Mouse (Mus musculus) CH12.LX (cell line): ENCODE measurements around the gene Sepsecs. TPM values are rescaled to one million over a fixed set of nuclear protein-coding genes. Genes with fewer than 3 reads are reported as not detected.

ENCODE experiments used
- DNase-seq: peaks from one replicate; pipeline ENCODE4 v3.0.0-alpha.2; 2013; ENCODE audit errors: extremely low read depth
- H3K27ac ChIP-seq: 2 replicates; pipeline ENCODE4 v1.5.1; 2012; ENCODE audit warnings: low read depth, mild to moderate bottlenecking, control low read depth, moderate library complexity; ENCODE audit not compliant: insufficient read depth
- H3K27me3 ChIP-seq: replicated peaks from 2 replicates; pipeline ENCODE3; 2012; ENCODE audit warnings: inconsistent platforms
- H3K36me3 ChIP-seq, 2 experiments: replicated peaks in 1 of 2; 2 replicates each; pipeline versions ENCODE3 to v1.6.1; 2012; ENCODE audit warnings: inconsistent platforms in 1 of 2, low read length in 1 of 2, mild to moderate bottlenecking in 1 of 2, mixed read lengths in 1 of 2, moderate library complexity in 1 of 2; ENCODE audit not compliant: control insufficient read depth in 1 of 2, insufficient read depth in 1 of 2
- H3K4me1 ChIP-seq, 2 experiments: 2 replicates each; pipeline ENCODE4 v1.6.1; 2012; ENCODE audit warnings: inconsistent platforms in 1 of 2, moderate library complexity in 1 of 2; ENCODE audit not compliant: insufficient read depth in 2 of 2, control insufficient read depth in 1 of 2
- H3K4me2 ChIP-seq: 2 replicates; pipeline ENCODE4 v1.6.1; 2012; ENCODE audit warnings: low read depth, mild to moderate bottlenecking, control low read depth; ENCODE audit not compliant: poor library complexity, insufficient read depth, severe bottlenecking
- H3K4me3 ChIP-seq, 3 experiments: fragments of 150-350 bp in 1 of 3; sonication (generic) in 1 of 3; replicated peaks in 1 of 3; 2 replicates each; pipeline versions ENCODE3 to v1.5.1; 2011 to 2012; ENCODE audit warnings: low read depth in 2 of 3, low read length in 2 of 3, mild to moderate bottlenecking in 2 of 3, moderate library complexity in 2 of 3, control low read depth in 1 of 3, improper control_type of control experiment in 1 of 3, inconsistent platforms in 1 of 3, mixed read lengths in 1 of 3; ENCODE audit not compliant: poor library complexity in 1 of 3
- H3K79me2 ChIP-seq: replicated peaks from 2 replicates; pipeline ENCODE4 v1.6.1; 2012; ENCODE audit warnings: mild to moderate bottlenecking, moderate library complexity; ENCODE audit not compliant: control insufficient read depth, poor library complexity, insufficient read depth, severe bottlenecking; ENCODE audit errors: extremely low read depth
- H3K9ac ChIP-seq: 2 replicates; pipeline ENCODE4 v1.6.1; 2012; ENCODE audit warnings: low read depth, mild to moderate bottlenecking, control low read depth, moderate library complexity; ENCODE audit not compliant: insufficient read depth
- H3K9me3 ChIP-seq: replicated peaks from 2 replicates; pipeline ENCODE3; 2012; ENCODE audit warnings: low read length, inconsistent platforms, mixed read lengths
- BHLHE40 ChIP-seq: IDR thresholded peaks from 2 replicates; pipeline ENCODE4 v1.6.1; 2011; ENCODE audit warnings: mild to moderate bottlenecking, low read depth, low read length, improper control_type of control experiment
- CHD2 ChIP-seq: IDR thresholded peaks from 2 replicates; pipeline ENCODE4 v1.6.1; 2011; ENCODE audit warnings: low read length, improper control_type of control experiment
- CTCF ChIP-seq, 2 experiments: IDR thresholded peaks in 1 of 2; conservative IDR thresholded peaks in 1 of 2; 2 replicates each; pipeline ENCODE4 v1.5.1; 2011 to 2012; ENCODE audit warnings: low read depth in 2 of 2, low read length in 2 of 2, improper control_type of control experiment in 1 of 2, inconsistent platforms in 1 of 2, mild to moderate bottlenecking in 1 of 2, moderate library complexity in 1 of 2
- E2F4 ChIP-seq: IDR thresholded peaks from 2 replicates; pipeline ENCODE4 v1.6.1; 2011; ENCODE audit warnings: low read depth, low read length, improper control_type of control experiment; ENCODE audit not compliant: insufficient replicate concordance
- ELF1 ChIP-seq: IDR thresholded peaks from 2 replicates; pipeline ENCODE4 v1.6.1; 2014; ENCODE audit warnings: low read depth, mild to moderate bottlenecking, inconsistent platforms, low read length, improper control_type of control experiment
- EP300 ChIP-seq: IDR thresholded peaks from 2 replicates; pipeline ENCODE4 v1.6.1; 2011; ENCODE audit warnings: low read length, improper control_type of control experiment
- GABPA ChIP-seq: IDR thresholded peaks from 2 replicates; pipeline ENCODE4 v1.6.1; 2012; ENCODE audit warnings: low read depth, low read length, improper control_type of control experiment, inconsistent platforms; ENCODE audit not compliant: insufficient replicate concordance
- HCFC1 ChIP-seq: IDR thresholded peaks from 2 replicates; pipeline ENCODE4 v1.6.1; 2012; ENCODE audit warnings: low read depth, mild to moderate bottlenecking, inconsistent platforms, low read length, improper control_type of control experiment
- KAT2A ChIP-seq: IDR thresholded peaks from 2 replicates; pipeline ENCODE4 v1.6.1; 2012; ENCODE audit warnings: low read length, improper control_type of control experiment, inconsistent platforms; ENCODE audit not compliant: insufficient replicate concordance
- MAX ChIP-seq: IDR thresholded peaks from 2 replicates; pipeline ENCODE4 v1.6.1; 2011; ENCODE audit warnings: low read length, improper control_type of control experiment
- MEF2A ChIP-seq: IDR thresholded peaks from 2 replicates; pipeline ENCODE4 v1.6.1; 2014; ENCODE audit warnings: low read depth, mild to moderate bottlenecking, inconsistent platforms, low read length, improper control_type of control experiment, borderline replicate concordance
- MXI1 ChIP-seq: IDR thresholded peaks from 2 replicates; pipeline ENCODE4 v1.6.1; 2011; ENCODE audit warnings: mild to moderate bottlenecking, low read depth, low read length, improper control_type of control experiment
- NELFE ChIP-seq: IDR thresholded peaks from 2 replicates; pipeline ENCODE4 v1.6.1; 2011; ENCODE audit warnings: low read depth, low read length, improper control_type of control experiment
- NRF1 ChIP-seq: IDR thresholded peaks from 2 replicates; pipeline ENCODE4 v1.6.1; 2014; ENCODE audit warnings: low read depth, mild to moderate bottlenecking, inconsistent platforms, low read length, improper control_type of control experiment, moderate library complexity
- PAX5 ChIP-seq: IDR thresholded peaks from 2 replicates; pipeline ENCODE4 v1.6.1; 2012; ENCODE audit warnings: low read length, inconsistent platforms, mixed read lengths
- POLR2A ChIP-seq: IDR thresholded peaks from 2 replicates; pipeline ENCODE4 v1.6.1; 2011; ENCODE audit warnings: low read depth, mild to moderate bottlenecking, improper control_type of control experiment, low read length
- POLR2AphosphoS2 ChIP-seq: IDR thresholded peaks from 2 replicates; pipeline ENCODE4 v1.6.1; 2011; ENCODE audit warnings: low read depth, low read length, improper control_type of control experiment
- RCOR1 ChIP-seq: conservative IDR thresholded peaks from 2 replicates; pipeline ENCODE4 v1.6.1; 2012; ENCODE audit warnings: low read depth, mild to moderate bottlenecking, inconsistent platforms, low read length, improper control_type of control experiment
- SIN3A ChIP-seq: IDR thresholded peaks from 2 replicates; pipeline ENCODE4 v1.6.1; 2012; ENCODE audit warnings: low read length, improper control_type of control experiment, inconsistent platforms
- SMC3 ChIP-seq: IDR thresholded peaks from 2 replicates; pipeline ENCODE4 v1.6.1; 2011; ENCODE audit warnings: low read depth, low read length, improper control_type of control experiment
- TCF12 ChIP-seq: IDR thresholded peaks from 2 replicates; pipeline ENCODE4 v1.6.1; 2014; ENCODE audit warnings: low read depth, mild to moderate bottlenecking, inconsistent platforms, low read length, improper control_type of control experiment
- USF1 ChIP-seq: IDR thresholded peaks from 2 replicates; pipeline ENCODE4 v1.6.1; 2014; ENCODE audit warnings: low read depth, mild to moderate bottlenecking, inconsistent platforms, low read length, improper control_type of control experiment
- USF2 ChIP-seq: conservative IDR thresholded peaks from 2 replicates; pipeline ENCODE4 v1.6.1; 2011; ENCODE audit warnings: low read depth, low read length, improper control_type of control experiment
- ZC3H11A ChIP-seq: IDR thresholded peaks from 2 replicates; pipeline ENCODE4 v1.6.1; 2012; ENCODE audit warnings: low read depth, mild to moderate bottlenecking, inconsistent platforms, low read length, improper control_type of control experiment
- ZNF384 ChIP-seq: IDR thresholded peaks from 2 replicates; pipeline ENCODE4 v1.6.1; 2012; ENCODE audit warnings: low read depth, low read length, improper control_type of control experiment, inconsistent platforms
- dilution Hi-C: fragments of 300-500 bp; cut with MboI; formaldehyde crosslinking; loops from 2 replicates; pipeline ENCODE4 v1.14.3; 2020; ENCODE audit warnings: low sequenced_read_pairs; ENCODE audit not compliant: extremely low pct_unique_long_range_greater_than_20kb, extremely low pct_ligation_motif_present
- in situ Hi-C: fragments of 300-500 bp; cut with MboI; formaldehyde crosslinking; loops from 3 replicates; pipeline ENCODE4 v1.14.3; 2019; ENCODE audit warnings: low sequenced_read_pairs, low pct_ligation_motif_present, low pct_unique_long_range_greater_than_20kb, mixed read lengths
- polyA plus RNA-seq: library from polyadenylated mRNA; unstranded; fragments of >175 nt; gene quantifications from 2 replicates; pipeline ENCODE4 v1.2.1, GENCODE M21; 2012; ENCODE audit warnings: low read depth; ENCODE audit not compliant: insufficient read length
- total RNA-seq, 2 experiments: library from RNA; depleted of rRNA; stranded (reverse); fragments of 300-350 nt in 1 of 2; fragments of >200 nt in 1 of 2; gene quantifications; 2 replicates each; pipeline ENCODE4 v1.2.3; 2012 to 2014

The Sepsecs gene
- total and polyA plus RNA-seq, 3 experiments: 9.1 to 10.8 (median 9.3) TPM

- in situ Hi-C loops: no loop called here
Measured at GRCm38 (mm10) chr5:52615421-52615820, 54.1 kb downstream of the Sepsecs start.

GRCm38 (mm10) chr5:52614686-52615085 lies 54.8 kb downstream of the Sepsecs start:
- in situ Hi-C loops (no loop called here), dilution Hi-C loops (no loop called here)
- TF ChIP-seq POLR2A: no peak
- TF ChIP-seq ZC3H11A: no peak
- TF ChIP-seq CHD2: no peak
- TF ChIP-seq MEF2A: no peak
- no peak for TF ChIP-seq NRF1
- no peak for TF ChIP-seq ZNF384
- TF ChIP-seq RCOR1: no peak
- no peak for TF ChIP-seq USF1
- Histone ChIP-seq H3K27ac (no peak overlapping the region), H3K79me2 (no peaks in the 10 kb centered on the region), H3K27me3 (no peaks in the 10 kb centered on the region), H3K9ac (no peak overlapping the region), H3K4me2 (no peak overlapping the region), H3K4me1 (peaks cover 0 to 8% of the 10 kb centered on the region in 2 experiments; a peak in 2 of 4 replicates), H3K9me3 (no peaks in the 10 kb centered on the region), H3K36me3 (no peaks in the 10 kb centered on the region), H3K4me3 (no peak overlapping the region)
- DNase-seq: no peak

More at GRCm38 (mm10) chr5:52615421-52615820, 54.1 kb downstream of the Sepsecs start:
- Histone ChIP-seq H3K4me2 (no peak overlapping the region), H3K79me2 (no peaks in the 10 kb centered on the region), H3K9ac (no peak overlapping the region), H3K4me1 (peaks cover 0 to 11% of the 10 kb centered on the region in 2 experiments; a peak in 2 of 4 replicates), H3K4me3 (no peak overlapping the region), H3K36me3 (no peaks in the 10 kb centered on the region), H3K9me3 (no peaks in the 10 kb centered on the region), H3K27ac (no peak overlapping the region), H3K27me3 (no peaks in the 10 kb centered on the region)
- dilution Hi-C loops: no loop called here
- no peak for DNase-seq
- TF ChIP-seq BHLHE40: no peak
- no peak for TF ChIP-seq RCOR1
- no peak for TF ChIP-seq PAX5
- no peak for TF ChIP-seq ELF1
- no peak for TF ChIP-seq EP300
- TF ChIP-seq SMC3: no peak
- TF ChIP-seq E2F4: no peak

GRCm38 (mm10) chr5:52612776-52613175 lies 56.7 kb downstream of the Sepsecs start:
- peaks cover 2% of the 10 kb centered on the region for H3K9me3 ChIP-seq
- no peak overlapping the region for H3K9ac ChIP-seq
- in situ Hi-C loops: no loop called here
- H3K27me3 ChIP-seq: no peaks in the 10 kb centered on the region
- DNase-seq: no peak
- H3K4me3 ChIP-seq: no peak overlapping the region
- H3K79me2 ChIP-seq: no peaks in the 10 kb centered on the region
- no peak overlapping the region for H3K27ac ChIP-seq
- no peaks in the 10 kb centered on the region for H3K36me3 ChIP-seq
- H3K4me1 ChIP-seq: no peaks in the 10 kb centered on the region
- dilution Hi-C loops: no loop called here
- TF ChIP-seq ZC3H11A: no peak
- no peak for TF ChIP-seq USF2
- no peak for TF ChIP-seq KAT2A
- TF ChIP-seq ELF1: no peak
- TF ChIP-seq ZNF384: no peak
- no peak for TF ChIP-seq HCFC1
- TF ChIP-seq POLR2AphosphoS2: no peak
- TF ChIP-seq GABPA: no peak
- no peak for TF ChIP-seq SIN3A
- TF ChIP-seq POLR2A: no peak
- TF ChIP-seq MAX: no peak
- TF ChIP-seq E2F4: no peak
- no peak for TF ChIP-seq CTCF (conservative IDR thresholded peaks at IDR 0.05 in 1 of 2, IDR thresholded peaks at IDR 0.05 in 1 of 2; ENCODE audit: low read depth in 2 of 2, low read length in 2 of 2)
- TF ChIP-seq EP300: no peak
- TF ChIP-seq NELFE: no peak
- no peak for TF ChIP-seq TCF12
- TF ChIP-seq MXI1: no peak
- H3K4me2 ChIP-seq: no peak overlapping the region
